In genomic region chr5:111813090-111813753, GRCm38 (mm10) we compare ENCODE assay signal across 10 mouse cellular contexts.
DNase-seq lines count a peak whose midpoint lies in the region; ATAC-seq lines count a peak whose summit lies in the region.
"Had no signal": no experiment of that assay in that cellular context is flagged by ENCODE, and none has a peak within 500 bp of the region (broad histone marks: within the 10 kb centered on the region; RNA-seq: fewer than 3 reads in every experiment).

No protein-coding gene starts in this region.

- no peak overlapping the region for H3K4me3 ChIP-seq in forebrain, embryonic 15.5 days
- no peak overlapping the region for H3K4me3 ChIP-seq in forebrain, embryonic 12.5 days (replicated peaks)
- no peak overlapping the region for H3K4me3 ChIP-seq in midbrain, embryonic 14.5 days (replicated peaks; ENCODE audit: low read depth, low read length)
- H3K4me3 ChIP-seq in midbrain, embryonic 13.5 days (replicated peaks) = no peak overlapping the region
- H3K4me3 ChIP-seq: erythroblast, embryonic 14.5 days had no signal

- WGBS in forebrain, embryonic 15.5 days = 39% methylated on average over 6 of the region's 6 CpGs
- WGBS in forebrain, embryonic 12.5 days = 76% methylated on average over 6 of the region's 6 CpGs
- WGBS in midbrain, embryonic 14.5 days = 70% methylated on average over 6 of the region's 6 CpGs
- 67% methylated on average over 6 of the region's 6 CpGs for WGBS in midbrain, embryonic 13.5 days

- no peaks in the 10 kb centered on the region for H3K27me3 ChIP-seq in forebrain, embryonic 15.5 days
- H3K27me3 ChIP-seq in forebrain, embryonic 12.5 days = 0 out of 2 replicates have a peak, but pooled peaks cover 12% of the 10 kb centered on the region
- no peaks in the 10 kb centered on the region for H3K27me3 ChIP-seq in midbrain, embryonic 14.5 days (ENCODE audit: control insufficient read depth, insufficient read depth, low read length)
- H3K27me3 ChIP-seq in midbrain, embryonic 13.5 days = peaks cover 7% of the 10 kb centered on the region

- no peak overlapping the region for H3K9ac ChIP-seq in forebrain, embryonic 15.5 days (replicated peaks)
- H3K9ac ChIP-seq in forebrain, embryonic 12.5 days = no peak overlapping the region
- H3K9ac ChIP-seq in midbrain, embryonic 14.5 days (replicated peaks; ENCODE audit: low read length) = no peak overlapping the region
- H3K9ac ChIP-seq in midbrain, embryonic 13.5 days (replicated peaks) = no peak overlapping the region

- peaks cover 17% of the 10 kb centered on the region for H3K4me1 ChIP-seq in forebrain, embryonic 15.5 days
- peaks cover 18% of the 10 kb centered on the region for H3K4me1 ChIP-seq in forebrain, embryonic 12.5 days
- H3K4me1 ChIP-seq in midbrain, embryonic 14.5 days (ENCODE audit: control insufficient read depth, insufficient read depth, low read length) = peaks cover 10% of the 10 kb centered on the region
- H3K4me1 ChIP-seq in midbrain, embryonic 13.5 days (replicated peaks) = peaks cover 13% of the 10 kb centered on the region

- ATAC-seq in forebrain, embryonic 15.5 days (replicated peaks) = peak; percentile 38; the same call in 1 of the 2 replicates
- no peak for ATAC-seq in forebrain, embryonic 12.5 days (ENCODE audit: low FRiP score)
- no peak for ATAC-seq in midbrain, embryonic 14.5 days (ENCODE audit: low FRiP score, low TSS enrichment)
- no peak for ATAC-seq in midbrain, embryonic 13.5 days
- no peak for ATAC-seq in activated CD4-positive, CD25-positive, alpha-beta regulatory T cell, adult 4 months

- H3K9me3 ChIP-seq in forebrain, embryonic 15.5 days = no peaks in the 10 kb centered on the region
- no peaks in the 10 kb centered on the region for H3K9me3 ChIP-seq in forebrain, embryonic 12.5 days
- H3K9me3 ChIP-seq in midbrain, embryonic 14.5 days (ENCODE audit: control insufficient read depth, low read length) = no peaks in the 10 kb centered on the region
- H3K9me3 ChIP-seq in midbrain, embryonic 13.5 days = no peaks in the 10 kb centered on the region

- H3K27ac ChIP-seq in forebrain, embryonic 15.5 days (replicated peaks) = peak overlapping the region; percentile 15
- no peak overlapping the region for H3K27ac ChIP-seq in forebrain, embryonic 12.5 days
- H3K27ac ChIP-seq in midbrain, embryonic 14.5 days (replicated peaks; ENCODE audit: low read depth, low read length) = no peak overlapping the region
- H3K27ac ChIP-seq in midbrain, embryonic 13.5 days = no peak overlapping the region

- no peak overlapping the region for H3K4me2 ChIP-seq in forebrain, embryonic 15.5 days (replicated peaks)
- H3K4me2 ChIP-seq in forebrain, embryonic 12.5 days = no peak overlapping the region
- H3K4me2 ChIP-seq in midbrain, embryonic 14.5 days (ENCODE audit: low read length) = no peak overlapping the region
- H3K4me2 ChIP-seq in midbrain, embryonic 13.5 days (replicated peaks) = no peak overlapping the region

- peak; percentile 43 for DNase-seq in midbrain, embryonic 14.5 days
- DNase-seq in layer of hippocampus, postnatal 10 days (ENCODE audit: low spot score in 2 of 2) = peak; percentile 77 to 84
- DNase-seq in right cerebral cortex, postnatal 36 days (ENCODE audit: low spot score in 2 of 2) = peak; percentile 74
- DNase-seq in urinary bladder, postnatal 4 days (ENCODE audit: low spot score in 2 of 2) = no peak
- DNase-seq: cerebellum, adult 11-12 months had no signal

- H3K36me3 ChIP-seq in forebrain, embryonic 15.5 days = no peaks in the 10 kb centered on the region
- no peaks in the 10 kb centered on the region for H3K36me3 ChIP-seq in forebrain, embryonic 12.5 days (replicated peaks)
- H3K36me3 ChIP-seq in midbrain, embryonic 14.5 days (ENCODE audit: control insufficient read depth, insufficient read depth, low read length) = no peaks in the 10 kb centered on the region
- H3K36me3 ChIP-seq in midbrain, embryonic 13.5 days = no peaks in the 10 kb centered on the region

Comparison
In these comparisons a context has a peak if more than half of its experiments do, and no peak if none do; other contexts are left out.
1. DNase-seq: peak in midbrain, embryonic 14.5 days (single experiment), layer of hippocampus, postnatal 10 days (2 of 2) and right cerebral cortex, postnatal 36 days (2 of 2); none in urinary bladder, postnatal 4 days (0 of 2).